Mouse (Mus musculus) neural tube, embryonic 15.5 days (tissue): ENCODE data around the gene Snx10. TPM values are rescaled to one million over a fixed set of nuclear protein-coding genes. Genes with fewer than 3 reads are reported as not detected.

Source experiments
- ATAC-seq: fragments of 200-750 bp; cut with Nextera tagmentation; 2 replicates; pipeline ENCODE4 v1.8.0; 2017; ENCODE audit warnings: mild to moderate bottlenecking, moderate TSS enrichment, moderate library complexity; ENCODE audit not compliant: low FRiP score
- H3K27ac ChIP-seq: fragments of 300-500 bp; sonication (generic); replicated peaks from 2 replicates; pipeline ENCODE4 v1.5.1; 2015; ENCODE audit warnings: mild to moderate bottlenecking, inconsistent platforms
- H3K27me3 ChIP-seq: fragments of 300-500 bp; sonication (generic); replicated peaks from 2 replicates; pipeline ENCODE4 v1.6.1; 2015; ENCODE audit warnings: inconsistent platforms
- H3K36me3 ChIP-seq: fragments of 300-500 bp; sonication (generic); 2 replicates; pipeline ENCODE4 v1.6.1; 2015; ENCODE audit warnings: inconsistent platforms
- H3K4me1 ChIP-seq: fragments of 300-500 bp; sonication (generic); 2 replicates; pipeline ENCODE4 v1.6.1; 2015; ENCODE audit warnings: inconsistent platforms
- H3K4me2 ChIP-seq: fragments of 300-500 bp; sonication (generic); 2 replicates; pipeline ENCODE4 v1.6.1; 2015; ENCODE audit warnings: inconsistent platforms, mild to moderate bottlenecking, moderate library complexity
- H3K4me3 ChIP-seq: fragments of 300-500 bp; sonication (generic); replicated peaks from 2 replicates; pipeline ENCODE4 v1.5.1; 2015; ENCODE audit warnings: mild to moderate bottlenecking, inconsistent platforms
- H3K9ac ChIP-seq: fragments of 300-500 bp; sonication (generic); replicated peaks from 2 replicates; pipeline ENCODE4 v1.6.1; 2015; ENCODE audit warnings: mild to moderate bottlenecking, inconsistent platforms
- H3K9me3 ChIP-seq: fragments of 300-500 bp; sonication (generic); replicated peaks from 2 replicates; pipeline ENCODE4 v1.6.1; 2016; ENCODE audit warnings: inconsistent platforms
- WGBS: fragments of 180-500 bp; shearing (Covaris S2); methylation state at CpG from one replicate; pipeline ENCODE4 v1.1.7; 2015; ENCODE audit warnings: mixed read lengths; 5-methylcytosine and 5-hydroxymethylcytosine counted together
- polyA plus RNA-seq: library from polyadenylated mRNA; unstranded; fragments of >200 nt; fragmentation: Nextera tagmentation; extraction: Ambion mirVana; gene quantifications from 2 replicates; pipeline ENCODE4 v1.2.1, GENCODE M21; 2015

Gene Snx10
- polyA plus RNA-seq, 1 experiment from 2014 or later = 63.4 TPM

DNA sequence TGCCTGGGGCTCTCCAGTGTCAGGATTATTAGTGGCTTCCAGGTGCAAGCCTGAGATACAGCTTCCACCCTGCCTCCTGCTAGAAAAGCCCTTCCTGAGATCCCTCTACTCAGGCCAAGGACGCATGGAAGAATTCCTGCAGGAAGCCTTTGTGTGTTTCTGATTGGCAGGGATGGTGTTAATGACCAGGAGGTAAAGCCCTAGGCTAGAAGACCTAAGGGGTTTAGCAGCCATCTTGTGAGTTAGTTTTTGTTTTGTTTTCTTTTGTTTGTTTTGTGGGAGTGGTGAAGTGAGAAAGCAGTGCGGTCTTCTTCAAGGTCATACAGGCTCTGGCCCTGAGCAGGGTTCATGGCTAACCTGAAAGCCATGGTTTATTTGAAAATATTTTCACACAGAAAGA, 16.1 kb upstream of the Snx10 start:
- H3K9ac ChIP-seq = no peak overlapping the region
- WGBS = 70% methylated on average over 2 of the region's 2 CpGs
- no peak overlapping the region for H3K4me3 ChIP-seq
- H3K9me3 ChIP-seq = no peaks in the 10 kb centered on the region
- no peak for ATAC-seq
- no peaks in the 10 kb centered on the region for H3K36me3 ChIP-seq
- H3K27ac ChIP-seq = no peak overlapping the region
- H3K4me1 ChIP-seq = peaks cover 7% of the 10 kb centered on the region; the same call in 1 of the 2 replicates
- H3K4me2 ChIP-seq = no peak overlapping the region
- H3K27me3 ChIP-seq = no peaks in the 10 kb centered on the region

DNA sequence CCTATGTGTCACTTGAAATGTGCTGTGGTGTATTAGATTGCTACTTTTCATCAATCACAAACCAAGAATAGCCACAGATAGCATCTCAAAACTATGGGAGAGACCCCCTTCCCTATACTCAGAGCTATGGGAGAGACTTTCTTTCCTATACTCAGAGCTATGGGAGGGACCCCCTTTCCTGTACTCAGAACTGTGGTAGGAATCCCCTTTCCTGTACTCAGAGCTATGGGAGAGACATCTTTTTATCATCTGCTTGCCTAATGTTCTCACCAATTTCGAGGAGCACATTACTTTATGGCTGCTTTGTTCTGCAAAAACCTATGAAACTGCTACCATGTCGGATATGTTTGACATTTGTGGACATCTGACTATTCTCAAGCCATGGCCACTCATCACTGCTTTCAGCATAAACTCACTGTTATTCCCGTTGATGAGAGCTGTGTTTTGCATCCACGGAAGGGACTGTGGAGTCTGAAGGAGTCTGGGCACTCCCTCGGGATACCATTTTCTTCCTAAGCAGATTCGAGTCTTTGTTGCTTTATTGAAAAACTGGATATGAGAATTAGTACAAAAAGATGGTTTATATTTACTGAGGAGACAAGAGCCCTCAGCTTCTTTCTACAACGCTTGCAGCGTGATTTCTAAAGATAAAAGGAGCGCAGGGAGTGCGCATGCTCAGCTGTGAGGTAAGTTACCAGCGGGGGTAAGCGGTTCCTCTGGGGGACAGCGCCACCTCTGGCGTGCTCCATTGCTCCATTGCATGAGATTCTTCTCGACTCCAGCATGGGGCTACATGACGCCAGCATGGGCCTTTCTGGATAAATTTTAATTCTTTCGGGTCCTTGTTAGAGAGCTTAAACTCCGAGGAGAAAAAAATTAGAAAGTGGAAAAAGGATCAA, 14.7 kb upstream of the Snx10 start:
- peak overlapping the region; percentile 37 for H3K4me3 ChIP-seq
- peaks cover 7% of the 10 kb centered on the region; the same call in 1 of the 2 replicates for H3K4me1 ChIP-seq
- H3K27ac ChIP-seq = peak overlapping the region; percentile 23
- H3K9ac ChIP-seq = peak overlapping the region; percentile 17; the same call in 1 of the 2 replicates
- H3K4me2 ChIP-seq = peak overlapping the region; percentile 50
- H3K9me3 ChIP-seq = no peaks in the 10 kb centered on the region
- peak; percentile 66; the same call in 1 of the 2 replicates for ATAC-seq
- WGBS = 28% methylated on average over 18 of the region's 18 CpGs
- H3K27me3 ChIP-seq = no peaks in the 10 kb centered on the region
- H3K36me3 ChIP-seq = no peaks in the 10 kb centered on the region

DNA sequence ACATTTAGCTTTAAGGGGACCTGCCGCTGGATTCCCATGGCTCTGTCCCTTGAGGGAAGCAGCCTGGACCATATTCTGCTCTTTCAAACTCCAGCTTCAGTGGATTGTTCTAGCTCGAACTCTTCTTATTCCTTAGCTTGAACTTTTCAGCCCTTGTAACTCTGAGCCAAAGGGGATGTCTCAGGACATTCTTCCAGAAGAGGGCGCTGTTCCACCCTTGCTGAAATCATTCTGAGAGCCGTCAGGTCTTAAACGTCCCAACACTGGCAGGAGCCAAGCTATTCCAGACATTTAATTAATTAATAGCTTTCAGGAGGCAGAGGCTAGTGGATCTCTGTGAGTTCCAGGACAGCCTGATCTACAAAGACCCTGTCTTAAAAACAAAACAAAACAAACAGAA, 13.6 kb upstream of the Snx10 start:
- Histone ChIP-seq H3K36me3 (no peaks in the 10 kb centered on the region), H3K4me1 (peaks cover 7% of the 10 kb centered on the region; the same call in 1 of the 2 replicates), H3K4me3 (no peak overlapping the region), H3K27me3 (no peaks in the 10 kb centered on the region), H3K27ac (no peak overlapping the region), H3K4me2 (no peak overlapping the region), H3K9ac (no peak overlapping the region), H3K9me3 (no peaks in the 10 kb centered on the region)
- 27% methylated on average over 5 of the region's 5 CpGs for WGBS
- ATAC-seq = no peak

DNA sequence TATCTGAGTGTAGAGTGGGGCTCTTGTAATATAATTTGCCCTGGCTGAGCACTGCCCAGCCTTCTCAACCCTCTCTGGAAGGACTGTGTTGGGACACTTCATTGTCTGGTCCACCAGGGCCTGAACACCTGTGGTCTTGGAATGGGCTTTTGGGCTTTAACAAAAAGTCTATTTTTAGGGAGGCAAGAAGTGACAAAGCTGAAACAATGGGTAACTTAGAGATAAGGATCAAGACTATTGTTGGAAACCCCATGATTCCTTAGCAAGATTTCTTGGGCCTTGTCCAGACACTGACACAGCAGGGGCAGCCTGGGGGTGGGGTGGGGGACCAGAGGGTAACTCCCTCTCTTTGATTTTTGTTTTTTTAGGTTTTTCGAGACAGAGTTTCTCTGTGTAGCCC, 12.8 kb upstream of the Snx10 start:
- H3K27me3 ChIP-seq = no peaks in the 10 kb centered on the region
- H3K9ac ChIP-seq = no peak overlapping the region
- H3K27ac ChIP-seq = no peak overlapping the region
- no peak for ATAC-seq
- 68% methylated on average over 1 of the region's 1 CpGs for WGBS
- H3K9me3 ChIP-seq = no peaks in the 10 kb centered on the region
- H3K4me1 ChIP-seq = peaks cover 7% of the 10 kb centered on the region; the same call in 1 of the 2 replicates
- H3K4me3 ChIP-seq = no peak overlapping the region
- no peaks in the 10 kb centered on the region for H3K36me3 ChIP-seq
- no peak overlapping the region for H3K4me2 ChIP-seq

DNA sequence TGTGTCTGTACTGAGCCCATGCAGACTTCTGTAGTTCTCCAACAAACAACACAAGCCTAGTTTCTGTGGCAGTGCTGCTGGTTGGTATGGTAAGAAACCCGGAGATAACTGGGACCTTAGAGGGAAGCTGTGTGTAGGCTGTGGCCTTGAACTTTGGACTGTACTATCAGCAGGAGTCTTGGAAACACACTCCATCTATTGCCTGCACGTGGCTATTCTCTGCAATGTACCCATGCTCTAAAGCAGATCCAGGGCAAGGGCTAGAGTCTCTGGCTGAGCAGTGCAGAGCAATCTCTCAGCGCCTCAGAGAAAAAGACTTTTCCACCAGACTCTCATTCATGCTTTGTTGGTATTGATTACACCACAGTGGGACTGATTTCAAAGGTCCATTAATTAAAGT, 10.0 kb upstream of the Snx10 start:
- Histone ChIP-seq H3K9me3 (no peaks in the 10 kb centered on the region), H3K4me1 (peaks cover 5% of the 10 kb centered on the region; the same call in 1 of the 2 replicates), H3K27me3 (no peaks in the 10 kb centered on the region), H3K36me3 (no peaks in the 10 kb centered on the region), H3K9ac (no peak overlapping the region), H3K4me2 (no peak overlapping the region), H3K27ac (no peak overlapping the region), H3K4me3 (no peak overlapping the region)
- no peak for ATAC-seq
- 80% methylated on average over 3 of the region's 3 CpGs for WGBS

DNA sequence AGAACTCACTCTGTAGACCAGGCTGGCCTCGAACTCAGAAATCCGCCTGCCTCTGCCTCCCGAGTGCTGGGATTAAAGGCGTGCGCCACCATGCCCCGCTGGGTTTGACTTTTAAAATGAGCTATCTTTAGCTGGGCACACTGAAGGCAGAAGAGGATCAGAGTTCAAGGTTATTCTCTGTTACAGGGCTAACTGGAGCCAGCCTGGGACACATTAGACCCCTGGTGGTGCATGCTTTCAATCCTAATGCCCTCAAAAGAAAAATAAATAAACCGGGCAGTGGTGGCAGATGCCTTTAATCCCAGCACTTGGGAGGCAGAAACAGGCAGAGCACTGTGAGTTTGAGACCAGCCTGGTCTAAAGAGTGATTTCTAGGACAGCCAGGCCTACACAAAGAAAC, 8.8 kb upstream of the Snx10 start:
- Histone ChIP-seq H3K27me3 (no peaks in the 10 kb centered on the region), H3K36me3 (no peaks in the 10 kb centered on the region), H3K4me3 (no peak overlapping the region), H3K4me1 (no peaks in the 10 kb centered on the region), H3K9ac (no peak overlapping the region), H3K4me2 (no peak overlapping the region), H3K27ac (no peak overlapping the region), H3K9me3 (no peaks in the 10 kb centered on the region)
- 90% methylated on average over 7 of the region's 7 CpGs for WGBS
- no peak for ATAC-seq

DNA sequence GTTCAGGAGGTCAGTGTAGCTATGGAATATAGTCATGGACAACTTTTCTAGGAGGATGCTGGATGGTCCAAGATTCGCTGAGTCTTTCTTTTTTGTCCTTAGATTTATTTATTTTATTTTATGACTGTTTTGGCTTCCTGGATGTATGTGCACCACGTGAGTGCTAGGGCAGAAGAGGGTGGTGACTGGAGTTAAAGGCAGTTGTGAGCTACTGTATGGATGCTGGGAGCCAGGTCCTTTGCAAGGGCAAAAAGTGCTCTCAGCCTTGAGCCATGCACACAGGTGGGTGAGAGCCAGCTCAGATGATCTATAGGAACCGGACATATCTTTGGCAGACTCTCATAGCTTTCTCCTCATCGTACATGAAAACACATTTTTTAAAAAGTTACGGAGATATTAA, 391 bp upstream of the Snx10 start:
- ATAC-seq = peak; percentile 34; the same call in 1 of the 2 replicates
- Histone ChIP-seq H3K9ac (no peak overlapping the region), H3K4me1 (peaks cover 17% of the 10 kb centered on the region), H3K4me3 (peak overlapping the region; percentile 80), H3K27ac (peak overlapping the region; percentile 86; the same call in 1 of the 2 replicates), H3K9me3 (no peaks in the 10 kb centered on the region), H3K4me2 (peak overlapping the region; percentile 73), H3K27me3 (no peaks in the 10 kb centered on the region), H3K36me3 (no peaks in the 10 kb centered on the region)
- WGBS = 21% methylated on average over 5 of the region's 5 CpGs

DNA sequence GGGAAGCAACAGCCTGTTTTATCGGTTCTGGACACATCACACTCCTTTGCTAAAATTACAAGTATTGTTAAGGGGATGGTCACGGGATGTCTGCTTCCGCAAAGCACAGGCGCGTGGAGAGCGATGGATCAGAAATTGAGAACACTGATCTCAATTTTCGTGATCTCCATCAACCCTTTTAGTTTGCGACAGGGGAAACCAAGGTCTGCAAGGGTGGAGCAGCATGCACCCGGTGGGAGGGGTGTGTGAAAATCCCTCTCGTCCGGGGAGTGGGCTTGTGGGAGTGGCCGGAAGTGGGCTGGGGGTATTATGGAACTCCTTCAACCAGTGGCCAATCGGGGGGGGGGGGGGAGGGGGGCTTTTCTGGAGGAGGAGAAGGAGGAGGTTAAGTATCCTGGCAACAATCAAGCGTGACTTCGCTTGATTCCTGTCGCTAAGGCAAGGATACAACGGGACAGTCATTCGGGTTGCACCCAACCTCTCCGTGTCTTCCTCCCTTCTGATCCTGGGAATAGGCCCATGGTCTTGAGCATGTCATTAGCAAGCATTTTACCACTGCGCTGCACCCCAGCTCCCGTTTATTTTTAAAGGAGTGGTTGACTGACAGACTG, 725 bp downstream of the Snx10 start:
- 1% methylated on average over 21 of the region's 21 CpGs for WGBS
- Histone ChIP-seq H3K4me3 (peak overlapping the region; percentile 80), H3K27ac (peak overlapping the region; percentile 86), H3K27me3 (no peaks in the 10 kb centered on the region), H3K9ac (peak overlapping the region; percentile 77), H3K4me2 (peak overlapping the region; percentile 73), H3K36me3 (no peaks in the 10 kb centered on the region), H3K4me1 (peaks cover 26% of the 10 kb centered on the region), H3K9me3 (no peaks in the 10 kb centered on the region)
- ATAC-seq = peak; percentile 77

DNA sequence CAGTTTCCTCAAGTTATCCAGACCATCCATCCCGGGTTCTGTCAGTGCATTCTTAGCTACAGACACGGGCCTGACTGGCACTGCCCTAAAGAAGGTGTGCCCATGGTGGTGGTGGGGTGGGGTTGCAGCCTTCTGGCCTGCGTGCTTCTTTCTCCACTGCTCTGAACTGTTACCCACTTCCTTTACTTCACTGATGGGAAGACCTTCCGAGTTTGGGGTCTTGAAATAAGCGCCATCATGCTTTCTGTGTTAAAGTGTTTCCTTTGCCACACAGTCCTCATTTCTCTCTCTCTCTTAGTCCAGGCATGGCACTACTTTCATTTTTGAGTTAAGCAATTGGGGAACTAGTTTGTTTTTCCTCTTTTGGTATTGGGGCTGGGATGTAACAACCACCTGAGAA, 1.3 kb downstream of the Snx10 start:
- 0 out of 2 replicates have a peak, but pooled peaks have one; percentile 21 for ATAC-seq
- peak overlapping the region; percentile 77; the same call in 1 of the 2 replicates for H3K9ac ChIP-seq
- peak overlapping the region; percentile 73 for H3K4me2 ChIP-seq
- no peaks in the 10 kb centered on the region for H3K27me3 ChIP-seq
- H3K4me3 ChIP-seq = peak overlapping the region; percentile 80
- H3K9me3 ChIP-seq = no peaks in the 10 kb centered on the region
- no peaks in the 10 kb centered on the region for H3K36me3 ChIP-seq
- 44% methylated on average over 5 of the region's 5 CpGs for WGBS
- peak overlapping the region; percentile 86; the same call in 1 of the 2 replicates for H3K27ac ChIP-seq
- H3K4me1 ChIP-seq = peaks cover 27% of the 10 kb centered on the region

DNA sequence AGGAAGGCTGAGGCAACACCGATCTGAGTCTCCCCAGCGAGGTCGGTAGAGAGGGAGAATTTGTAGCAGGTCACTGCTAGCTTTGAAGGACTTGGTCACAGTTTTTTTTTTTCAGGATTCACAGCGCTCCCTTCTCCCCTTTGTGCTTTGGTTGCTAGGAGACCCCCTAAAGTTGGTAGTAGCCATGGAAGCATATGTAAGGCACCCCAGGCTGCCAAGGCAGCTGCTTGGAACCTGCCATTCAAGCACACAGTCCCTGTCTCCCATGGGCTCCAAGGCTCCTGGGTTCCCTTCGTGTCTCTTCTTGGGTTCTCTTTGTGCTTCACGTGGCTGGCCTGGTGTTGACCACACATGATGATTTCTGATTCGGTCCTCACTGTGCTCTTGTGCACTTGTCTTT, 5.8 kb downstream of the Snx10 start:
- H3K36me3 ChIP-seq = no peaks in the 10 kb centered on the region
- no peak for ATAC-seq

DNA sequence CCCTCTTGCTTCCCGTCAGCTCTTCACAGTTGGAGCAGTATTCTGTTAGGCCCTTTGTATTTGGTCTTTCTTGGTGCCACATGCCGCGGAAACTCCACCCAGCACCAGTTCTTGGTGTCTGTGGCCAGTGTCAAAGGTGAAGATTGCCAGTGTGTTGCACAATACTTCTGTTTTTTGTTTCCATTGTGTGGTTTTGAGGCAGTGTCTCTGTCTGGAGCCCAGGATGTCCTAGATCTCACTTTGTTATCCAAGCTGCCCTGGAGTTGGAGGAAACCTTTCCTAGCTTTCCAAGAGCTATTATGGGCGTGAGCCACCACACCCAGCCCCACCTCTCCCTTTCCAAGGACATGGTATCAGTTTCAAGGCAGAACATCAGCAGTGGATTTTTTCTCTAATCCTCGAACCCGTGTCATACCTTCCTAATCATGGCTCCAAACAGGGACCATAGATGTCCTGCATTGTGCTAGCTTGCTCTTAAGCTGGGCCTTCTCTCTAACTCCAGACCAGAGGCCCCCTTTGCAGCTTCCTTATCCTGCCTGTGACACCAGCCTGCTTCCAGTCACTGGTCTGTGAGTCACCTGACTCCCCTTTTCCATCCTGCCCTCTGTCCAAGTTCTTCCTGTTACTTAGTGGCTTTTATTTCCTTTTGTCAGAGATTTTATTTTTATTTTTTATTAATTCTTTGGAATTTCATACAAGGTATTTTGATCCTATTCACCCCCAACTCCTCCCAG, 9.9 kb downstream of the Snx10 start:
- H3K27me3 ChIP-seq = no peaks in the 10 kb centered on the region
- no peak overlapping the region for H3K9ac ChIP-seq
- H3K4me3 ChIP-seq = no peak overlapping the region
- no peak overlapping the region for H3K27ac ChIP-seq
- peaks cover 8% of the 10 kb centered on the region for H3K4me1 ChIP-seq
- H3K36me3 ChIP-seq = peaks cover 5% of the 10 kb centered on the region
- no peak overlapping the region for H3K4me2 ChIP-seq
- WGBS = 83% methylated on average over 6 of the region's 6 CpGs
- H3K9me3 ChIP-seq = no peaks in the 10 kb centered on the region
- ATAC-seq = no peak

More for the DNA sequence above, 5.8 kb downstream of the Snx10 start:
- Histone ChIP-seq H3K27ac (peak overlapping the region; percentile 23; the same call in 1 of the 2 replicates), H3K27me3 (no peaks in the 10 kb centered on the region), H3K9me3 (no peaks in the 10 kb centered on the region), H3K4me1 (peaks cover 27% of the 10 kb centered on the region), H3K4me2 (no peak overlapping the region), H3K4me3 (no peak overlapping the region), H3K9ac (no peak overlapping the region)
- WGBS = 21% methylated on average over 7 of the region's 7 CpGs
